Mouse (Mus musculus): ENCODE results near the gene Cotl1.

The Cotl1 gene

GRCm38 (mm10) chr8:119839419-119840021 is 824 bp downstream of the Cotl1 start:
- in situ Hi-C loops (cut with MboI; ENCODE audit: unreplicated experiment in 2 of 2): loop anchor here (5.0 to 10.0 kb wide), 5 partner anchors 32 to 152 kb away; no protein-coding TSS in a partner anchor

- in situ Hi-C loops (cut with MboI; ENCODE audit: unreplicated experiment in 2 of 2): no loop called here
Measured at GRCm38 (mm10) chr8:119838983-119839340, 1.4 kb downstream of the Cotl1 start.

- in situ Hi-C loops (cut with MboI; ENCODE audit: unreplicated experiment in 2 of 2): no loop called here
Measured at GRCm38 (mm10) chr8:119838100-119838982, 2.0 kb downstream of the Cotl1 start.

GRCm38 (mm10) chr8:119837553-119838071 is 2.7 kb downstream of the Cotl1 start:
- in situ Hi-C loops (cut with MboI; ENCODE audit: unreplicated experiment in 2 of 2): no loop called here

- in situ Hi-C loops (cut with MboI; ENCODE audit: unreplicated experiment in 2 of 2): no loop called here
Measured at GRCm38 (mm10) chr8:119836831-119837230, 3.5 kb downstream of the Cotl1 start.

- in situ Hi-C loops (cut with MboI; ENCODE audit: unreplicated experiment in 2 of 2): no loop called here
Measured at GRCm38 (mm10) chr8:119835270-119835669, 5.1 kb downstream of the Cotl1 start.

- in situ Hi-C loops (cut with MboI; ENCODE audit: unreplicated experiment in 2 of 2): no loop called here
Measured at GRCm38 (mm10) chr8:119834676-119835075, 5.7 kb downstream of the Cotl1 start.

GRCm38 (mm10) chr8:119832931-119833330 is 7.4 kb downstream of the Cotl1 start:
- in situ Hi-C loops (cut with MboI; ENCODE audit: unreplicated experiment in 2 of 2): no loop called here

GRCm38 (mm10) chr8:119832101-119832617 is 8.2 kb downstream of the Cotl1 start:
- in situ Hi-C loops (cut with MboI; ENCODE audit: unreplicated experiment in 2 of 2): no loop called here

GRCm38 (mm10) chr8:119831336-119831995 is 8.9 kb downstream of the Cotl1 start:
- in situ Hi-C loops (cut with MboI; ENCODE audit: unreplicated experiment in 2 of 2): no loop called here

- in situ Hi-C loops (cut with MboI; ENCODE audit: unreplicated experiment in 2 of 2): no loop called here
Measured at GRCm38 (mm10) chr8:119830589-119830988, 9.8 kb downstream of the Cotl1 start.

- in situ Hi-C loops (cut with MboI; ENCODE audit: unreplicated experiment in 2 of 2): no loop called here
Measured at GRCm38 (mm10) chr8:119829870-119830580, 10.3 kb downstream of the Cotl1 start.

- in situ Hi-C loops (cut with MboI; ENCODE audit: unreplicated experiment in 2 of 2): no loop called here
Measured at GRCm38 (mm10) chr8:119829420-119829819, 10.9 kb downstream of the Cotl1 start.

- in situ Hi-C loops (cut with MboI; ENCODE audit: unreplicated experiment in 2 of 2): no loop called here
Measured at GRCm38 (mm10) chr8:119829015-119829414, 11.3 kb downstream of the Cotl1 start.

- in situ Hi-C loops (cut with MboI; ENCODE audit: unreplicated experiment in 2 of 2): no loop called here
Measured at GRCm38 (mm10) chr8:119827721-119828153, 12.6 kb downstream of the Cotl1 start.

- in situ Hi-C loops (cut with MboI; ENCODE audit: unreplicated experiment in 2 of 2): no loop called here
Measured at GRCm38 (mm10) chr8:119826982-119827381, 13.4 kb downstream of the Cotl1 start.

- in situ Hi-C loops (cut with MboI; ENCODE audit: unreplicated experiment in 2 of 2): no loop called here
Measured at GRCm38 (mm10) chr8:119825950-119826730, 14.2 kb downstream of the Cotl1 start.

- in situ Hi-C loops (cut with MboI; ENCODE audit: unreplicated experiment in 2 of 2): no loop called here
Measured at GRCm38 (mm10) chr8:119824809-119825273, 15.5 kb downstream of the Cotl1 start.

- in situ Hi-C loops (cut with MboI; ENCODE audit: unreplicated experiment in 2 of 2): no loop called here
Measured at GRCm38 (mm10) chr8:119824100-119824499, 16.2 kb downstream of the Cotl1 start.

Data from v-Abl transformed pro-B cells (cell line).